Mouse (Mus musculus) frontal cortex, postnatal 36 days (tissue): Measurements from ENCODE around the gene Spo11.

Source experiments
- DNase-seq, 2 experiments: peaks; one replicate each; pipeline ENCODE4 v3.0.0; 2022; ENCODE audit warnings: low spot score in 2 of 2

Spo11 gene

DNA sequence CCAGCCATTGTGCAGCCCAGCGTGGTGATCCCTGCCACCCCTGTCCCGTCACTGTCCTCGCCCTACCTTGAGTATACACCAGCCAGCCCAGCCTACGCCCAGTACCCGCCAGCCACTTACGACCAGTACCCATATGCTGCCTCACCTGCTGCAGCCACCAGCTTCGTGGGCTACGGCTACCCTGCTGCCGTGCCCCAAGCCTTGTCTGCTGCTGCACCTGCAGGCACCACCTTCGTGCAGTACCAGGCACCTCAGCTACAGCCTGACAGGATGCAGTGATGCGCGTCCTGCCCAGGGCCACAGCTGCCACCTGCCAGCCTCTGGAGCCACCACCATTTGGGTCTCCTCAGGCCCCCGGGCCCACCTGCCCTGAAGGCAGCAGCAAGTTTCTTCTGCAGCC, 56.0 kb downstream of the Spo11 start:
- DNase-seq, result no peak

DNA sequence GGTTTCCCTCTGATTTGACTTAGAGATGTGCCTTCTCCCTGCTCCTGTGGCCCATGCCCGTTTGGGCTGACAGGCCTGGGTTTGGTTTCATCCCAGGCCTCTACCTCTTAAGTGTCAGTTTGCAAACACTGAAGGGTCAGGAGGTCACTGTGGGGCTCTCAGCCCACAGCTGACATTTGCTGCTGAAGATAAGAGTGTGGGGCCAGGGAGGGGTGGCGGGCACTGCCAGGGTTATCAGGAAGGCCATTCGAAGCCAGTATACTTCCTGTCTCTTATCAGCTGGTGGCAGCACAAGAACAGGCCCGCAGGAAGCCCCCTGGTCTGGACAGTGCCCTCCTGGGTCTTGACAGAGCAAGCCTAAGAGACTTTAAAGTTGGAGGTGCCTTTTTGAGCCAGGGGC, 57.5 kb downstream of the Spo11 start:
- DNase-seq, result no peak

DNA sequence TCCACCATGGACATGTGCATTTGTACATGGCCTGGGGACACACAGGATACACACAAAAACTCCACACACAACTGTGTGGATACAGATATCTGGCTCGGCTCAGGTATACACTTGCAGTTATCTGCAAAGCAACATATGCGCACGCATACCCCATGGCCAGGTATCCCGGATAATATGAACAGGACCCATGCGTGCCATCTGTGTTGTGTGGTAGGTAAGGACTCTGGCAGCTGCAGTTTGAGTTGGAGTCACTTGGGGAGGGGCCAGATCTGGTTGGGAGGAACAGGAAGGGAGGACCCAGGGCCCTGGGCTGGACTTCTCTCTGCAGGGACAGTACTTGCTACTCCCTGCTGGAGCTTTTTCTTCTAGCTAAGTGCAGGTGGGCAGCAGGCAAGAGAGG, 58.2 kb downstream of the Spo11 start:
- DNase-seq, result no peak

DNA sequence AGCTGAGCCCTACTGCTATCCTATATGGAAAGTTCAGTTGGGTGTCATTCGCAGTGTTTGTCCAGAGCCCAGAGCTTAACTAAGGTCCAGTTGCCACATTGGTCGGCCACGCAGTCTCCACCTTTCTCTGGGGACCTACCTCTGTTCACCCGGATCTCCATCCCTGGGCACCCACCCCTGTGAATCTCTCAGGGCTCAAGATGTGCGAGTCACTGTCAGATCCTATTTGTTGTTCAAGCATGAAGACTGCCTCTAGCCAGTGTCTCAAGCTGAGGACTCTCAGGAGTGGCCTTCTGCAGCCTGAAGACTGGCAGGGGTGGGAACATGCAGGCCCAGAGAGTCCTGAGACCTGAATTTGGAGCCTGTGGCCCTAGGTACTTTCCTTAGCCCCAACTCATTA, 58.6 kb downstream of the Spo11 start:
- no peak for DNase-seq

DNA sequence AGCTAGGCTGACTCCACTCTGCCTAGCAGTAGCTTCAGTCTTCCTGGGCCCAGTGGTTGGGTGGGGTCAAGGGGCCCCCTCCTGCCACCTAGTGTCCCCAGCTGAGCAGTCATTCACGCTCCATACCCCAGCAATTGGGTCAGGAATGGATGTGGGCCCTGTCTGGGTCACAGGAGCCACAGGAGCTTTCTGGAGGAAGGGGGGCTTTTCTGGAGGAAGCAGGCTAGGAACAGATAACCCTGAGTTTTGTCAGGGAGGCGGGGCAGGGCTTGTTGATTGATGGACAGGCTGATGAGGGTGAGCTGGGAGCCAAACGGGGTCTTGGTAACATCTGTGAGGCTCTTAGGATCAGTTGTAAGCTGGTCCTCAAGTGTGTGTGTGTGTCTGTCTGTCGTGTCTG, 59.1 kb downstream of the Spo11 start:
- DNase-seq, result no peak

DNA sequence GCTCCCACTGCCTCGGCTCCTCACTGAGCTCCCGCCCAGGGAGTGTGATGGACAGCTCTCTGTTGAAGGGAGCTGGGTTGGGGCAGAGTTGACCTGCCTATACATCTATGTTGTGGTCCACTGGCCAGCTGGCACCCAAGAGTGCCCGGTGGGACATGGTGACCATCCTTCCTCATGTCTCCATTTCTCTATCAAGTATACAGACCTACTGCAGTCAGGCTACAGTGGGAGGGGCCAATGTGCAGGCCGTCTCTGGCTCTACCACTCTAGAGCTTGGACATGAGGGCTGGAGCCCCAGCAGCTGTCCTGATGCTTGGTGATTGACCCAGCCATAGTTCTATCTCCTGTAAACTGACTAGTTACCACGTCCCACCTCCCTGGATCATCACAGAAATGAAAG, 59.8 kb downstream of the Spo11 start:
- no peak for DNase-seq

DNA sequence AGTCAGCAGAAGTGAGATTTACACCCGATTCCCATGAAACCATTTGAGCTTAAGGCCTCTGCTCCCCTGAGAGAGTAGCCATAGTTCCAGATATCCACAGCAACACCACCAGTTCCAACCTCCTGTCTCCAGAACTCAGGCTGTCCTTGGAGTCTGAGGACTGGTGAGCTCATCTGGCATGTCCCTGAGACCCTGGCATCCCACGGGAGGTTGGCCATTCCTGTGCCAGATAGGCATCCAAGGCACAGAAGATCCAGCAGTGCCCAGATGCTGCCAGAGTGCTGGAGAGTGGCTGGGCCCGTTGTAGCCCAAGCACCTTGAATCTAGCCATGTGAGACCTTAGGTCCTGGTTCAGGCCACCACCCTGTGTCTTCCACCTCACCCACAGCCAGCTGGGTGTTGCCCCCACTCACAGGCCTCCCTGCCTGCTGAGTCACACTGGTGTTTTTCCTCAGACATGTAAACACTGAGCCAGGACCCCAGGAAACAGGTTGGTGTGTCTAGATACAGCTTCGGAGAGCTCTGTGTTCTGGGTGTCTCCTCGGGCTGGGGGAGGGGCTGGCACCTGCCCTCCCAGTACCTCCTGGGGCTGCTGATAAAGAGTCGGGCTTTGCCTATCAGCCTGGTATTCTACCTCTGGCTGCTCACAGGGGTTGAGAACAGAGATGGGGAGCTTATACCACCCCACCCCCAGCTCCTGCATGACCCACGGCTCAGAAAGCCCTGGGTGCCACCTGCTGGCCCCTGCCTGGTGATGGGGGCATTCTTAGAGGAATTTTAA, 60.5 kb downstream of the Spo11 start:
- no peak for DNase-seq

DNA sequence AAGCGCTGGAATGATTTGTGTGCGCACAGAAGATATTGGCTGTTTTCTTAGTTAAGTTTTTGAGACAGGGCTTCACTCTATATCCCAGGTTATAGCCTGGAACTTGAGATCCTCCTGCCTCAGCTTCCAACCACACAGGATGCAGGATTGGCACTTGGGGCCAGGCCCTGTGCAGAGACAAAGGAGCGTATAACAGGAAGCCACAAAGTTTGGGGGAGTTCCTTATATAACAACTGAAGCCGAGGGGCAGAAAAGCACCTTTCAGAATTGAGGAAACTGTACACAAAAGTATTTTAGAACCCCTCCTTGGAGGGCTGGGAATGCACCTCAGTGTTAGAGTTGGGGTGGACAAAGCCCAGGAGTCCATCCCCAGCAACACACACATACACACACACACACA, 61.5 kb downstream of the Spo11 start:
- DNase-seq, result no peak

DNA sequence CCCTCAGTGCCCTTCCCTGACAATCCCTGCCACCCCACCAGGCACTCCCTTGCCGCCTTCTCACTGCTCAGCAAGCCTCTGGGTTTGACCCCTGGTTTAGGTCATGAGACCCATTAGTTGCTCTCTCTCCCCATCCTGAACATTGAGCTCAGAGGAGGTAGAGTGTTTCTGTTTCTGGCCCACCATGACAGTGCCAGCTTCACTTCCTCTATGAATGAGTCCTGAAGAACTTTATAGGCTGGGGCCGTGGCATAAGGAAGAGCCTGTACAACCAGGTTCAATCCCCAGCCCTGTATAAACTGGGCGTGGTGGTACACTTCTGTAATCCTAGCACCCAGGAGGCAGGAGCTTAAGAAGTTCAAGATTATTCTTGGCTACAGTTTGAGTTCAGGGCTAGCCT, 63.3 kb downstream of the Spo11 start:
- no peak for DNase-seq

DNA sequence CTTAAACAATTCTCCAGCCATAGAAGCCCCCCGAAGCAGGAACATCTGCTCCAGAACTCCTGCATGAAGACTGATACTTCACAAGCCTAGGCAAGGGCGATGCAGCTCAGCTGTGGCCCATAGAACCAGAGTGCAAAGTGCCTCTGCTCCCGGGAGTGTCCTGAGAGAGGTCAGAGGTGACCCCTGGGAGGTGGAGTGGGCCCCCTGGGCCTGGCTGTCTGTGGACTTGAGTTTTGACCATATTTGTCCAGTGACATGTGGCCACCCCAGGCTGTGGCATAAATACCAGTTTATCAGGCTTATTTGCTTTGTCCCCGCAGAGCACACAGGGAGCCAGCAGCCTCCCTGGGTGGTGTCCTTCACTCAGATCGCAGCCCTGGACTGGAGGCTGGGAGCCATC, 63.7 kb downstream of the Spo11 start:
- DNase-seq, result no peak

DNA sequence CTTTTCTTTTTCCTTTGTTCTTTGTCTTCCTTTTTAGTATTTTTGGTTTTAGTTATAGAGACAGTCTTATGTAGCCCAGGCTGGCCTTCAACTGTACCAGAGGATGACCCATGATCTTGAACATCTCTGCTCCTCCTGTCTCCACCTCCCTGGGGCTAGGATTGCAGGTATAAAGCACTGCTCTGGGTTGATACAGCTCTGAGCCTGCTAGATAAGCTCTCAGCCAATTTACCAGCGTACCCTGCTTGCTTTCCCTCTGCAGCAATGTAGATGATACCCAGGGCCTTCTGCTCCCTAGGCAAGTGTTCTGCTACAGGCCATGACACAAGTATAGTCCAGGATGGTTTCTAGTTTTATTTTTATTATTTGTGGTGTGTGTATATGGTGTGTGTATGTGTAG, 64.4 kb downstream of the Spo11 start:
- DNase-seq, result no peak

DNA sequence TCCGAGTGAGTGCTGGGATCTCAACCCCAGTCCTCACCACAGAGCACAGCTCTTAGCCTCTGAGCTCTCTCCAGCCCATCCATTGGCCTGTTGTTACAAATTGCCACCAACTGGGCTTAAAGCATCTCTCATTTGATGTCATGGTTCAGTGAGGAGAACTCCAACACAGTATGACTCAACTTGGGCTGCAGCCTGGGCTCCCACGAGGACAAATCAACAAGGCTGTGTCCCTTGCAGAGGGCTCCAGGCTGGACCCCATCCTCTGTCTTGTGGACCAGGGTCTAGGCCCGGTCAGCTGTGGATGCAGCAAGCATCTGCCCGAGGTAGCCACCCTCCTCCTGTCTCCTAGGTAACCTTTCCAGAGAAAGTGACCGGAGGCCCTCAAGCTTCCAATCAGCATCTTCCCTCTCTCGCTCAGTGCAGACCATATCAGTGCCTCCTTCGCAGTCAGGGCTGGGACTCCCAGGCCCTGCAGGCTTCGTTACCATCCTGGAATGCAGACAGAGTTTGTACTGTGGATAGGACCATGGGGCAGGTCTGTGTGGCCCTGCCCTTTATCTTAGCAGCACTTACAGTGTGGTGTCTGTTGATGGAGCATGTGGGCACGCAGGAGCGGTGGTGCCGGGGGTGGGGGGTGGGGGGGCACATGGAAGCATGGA, 65.1 kb downstream of the Spo11 start:
- no peak for DNase-seq
